Mouse (Mus musculus): ENCODE data around the gene Tnfsfm13. TPM values are rescaled to one million over a fixed set of nuclear protein-coding genes. Genes with fewer than 3 reads are reported as not detected.

Tnfsfm13 gene
- total RNA-seq, 2 experiments from 2014 or later: 1.6 to 2.2 TPM

DNA sequence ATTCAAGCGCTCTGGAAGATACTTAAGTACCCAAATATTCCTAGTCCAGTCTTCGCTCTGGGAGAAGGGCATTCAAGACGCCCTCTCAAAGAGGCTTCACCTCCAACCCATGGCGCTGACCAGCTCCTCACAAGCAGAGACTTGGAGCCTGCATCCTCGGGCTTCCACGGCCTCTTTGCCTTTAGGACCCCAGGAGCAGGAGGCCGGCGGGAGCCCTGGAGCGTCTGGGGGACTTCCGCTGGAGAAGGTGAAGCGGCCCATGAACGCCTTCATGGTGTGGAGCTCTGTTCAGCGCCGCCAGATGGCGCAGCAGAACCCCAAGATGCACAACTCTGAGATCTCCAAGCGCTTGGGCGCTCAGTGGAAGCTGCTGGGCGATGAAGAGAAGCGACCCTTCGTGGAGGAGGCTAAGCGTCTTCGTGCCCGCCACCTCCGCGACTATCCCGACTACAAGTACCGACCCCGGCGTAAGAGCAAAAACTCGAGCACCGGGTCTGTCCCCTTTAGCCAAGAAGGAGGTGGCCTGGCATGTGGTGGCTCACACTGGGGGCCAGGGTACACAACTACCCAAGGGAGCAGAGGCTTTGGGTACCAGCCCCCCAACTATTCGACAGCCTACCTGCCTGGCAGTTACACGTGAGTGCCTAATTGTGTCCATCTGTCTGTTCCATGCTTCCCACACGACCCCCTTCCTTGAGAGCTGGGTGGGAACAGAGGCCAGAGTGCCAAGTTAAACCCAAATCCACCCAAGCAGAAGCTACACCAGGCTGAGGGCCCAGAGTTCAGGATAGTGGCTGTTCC, 40.4 kb downstream of the Tnfsfm13 start, which contains the start of gene Sox15:
Sox15 (plus strand) TSS at position 51 of the 801 bp plus-strand sequence.
- peak within 1 kb of the TSS; percentile 43 for H3K27ac ChIP-seq
- DNase-seq (ENCODE audit: low spot score in 2 of 2): peak; percentile 51 to 73

DNA sequence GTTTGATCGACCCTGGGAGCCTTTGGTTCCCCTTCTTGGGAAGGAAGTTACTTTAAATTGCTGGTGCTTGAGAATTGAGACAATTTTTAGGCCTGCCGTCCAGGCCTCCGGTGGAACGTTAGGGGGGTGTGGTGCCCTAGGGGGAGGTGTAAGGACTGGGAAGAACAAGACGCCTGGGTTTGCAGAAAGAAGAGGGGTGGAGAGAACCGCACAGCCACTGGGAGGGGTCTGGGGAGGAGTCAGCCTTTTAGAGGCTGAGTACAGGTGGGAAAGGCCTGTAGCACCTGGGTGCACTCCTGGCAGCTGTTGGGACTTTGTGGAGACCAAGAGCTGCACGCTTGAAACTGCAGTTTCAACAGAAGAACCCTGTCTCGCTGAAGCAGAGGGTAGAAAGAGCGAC, 41.1 kb downstream of the Tnfsfm13 start:
- DNase-seq (ENCODE audit: low spot score in 2 of 2): no peak
- TF ChIP-seq CTCF (conservative IDR thresholded peaks at IDR 0.05): no peak
- no peak overlapping the region for H3K4me3 ChIP-seq
- H3K27ac ChIP-seq: no peak overlapping the region

More for the DNA sequence above, 40.4 kb downstream of the Tnfsfm13 start, which contains the start of gene Sox15:
- peak within 1 kb of the TSS; percentile 19; the same call in 1 of the 2 replicates for H3K4me3 ChIP-seq
- TF ChIP-seq CTCF (conservative IDR thresholded peaks at IDR 0.05): peak; percentile 97

GRCm38 (mm10) chr11:69653399-69653798, 42.5 kb downstream of the Tnfsfm13 start:
- H3K27ac ChIP-seq: no peak overlapping the region
- no peak for DNase-seq (ENCODE audit: low spot score in 2 of 2)
- no peak overlapping the region for H3K4me3 ChIP-seq
- TF ChIP-seq CTCF (conservative IDR thresholded peaks at IDR 0.05): no peak

GRCm38 (mm10) chr11:69645860-69646259, 50.0 kb downstream of the Tnfsfm13 start:
- no peak for DNase-seq (ENCODE audit: low spot score in 2 of 2)
- TF ChIP-seq CTCF (conservative IDR thresholded peaks at IDR 0.05): no peak
- no peak overlapping the region for H3K4me3 ChIP-seq
- H3K27ac ChIP-seq: no peak overlapping the region

DNA sequence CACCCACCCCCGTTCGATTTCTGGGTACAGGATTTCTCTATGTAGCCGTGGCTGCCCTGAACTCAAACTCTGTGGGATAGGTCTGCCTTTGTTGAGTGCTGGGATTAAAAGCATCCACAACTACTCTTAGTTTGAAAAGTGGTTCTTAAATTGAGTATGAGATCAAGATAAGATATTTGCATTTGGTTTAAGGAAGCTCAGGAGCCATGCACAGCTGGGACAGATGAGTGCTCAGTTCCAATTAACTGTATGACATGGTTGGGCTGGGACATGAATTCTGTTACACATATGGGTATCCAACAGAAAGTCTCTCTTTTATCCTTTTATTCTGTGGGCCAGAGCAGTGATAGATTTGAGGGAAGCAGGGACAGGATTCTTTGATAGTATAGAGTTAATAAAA, 60.4 kb downstream of the Tnfsfm13 start:
- DNase-seq (ENCODE audit: low spot score in 2 of 2): no peak
- no peak for TF ChIP-seq CTCF (conservative IDR thresholded peaks at IDR 0.05)
- no peak overlapping the region for H3K27ac ChIP-seq
- no peak overlapping the region for H3K4me3 ChIP-seq

DNA sequence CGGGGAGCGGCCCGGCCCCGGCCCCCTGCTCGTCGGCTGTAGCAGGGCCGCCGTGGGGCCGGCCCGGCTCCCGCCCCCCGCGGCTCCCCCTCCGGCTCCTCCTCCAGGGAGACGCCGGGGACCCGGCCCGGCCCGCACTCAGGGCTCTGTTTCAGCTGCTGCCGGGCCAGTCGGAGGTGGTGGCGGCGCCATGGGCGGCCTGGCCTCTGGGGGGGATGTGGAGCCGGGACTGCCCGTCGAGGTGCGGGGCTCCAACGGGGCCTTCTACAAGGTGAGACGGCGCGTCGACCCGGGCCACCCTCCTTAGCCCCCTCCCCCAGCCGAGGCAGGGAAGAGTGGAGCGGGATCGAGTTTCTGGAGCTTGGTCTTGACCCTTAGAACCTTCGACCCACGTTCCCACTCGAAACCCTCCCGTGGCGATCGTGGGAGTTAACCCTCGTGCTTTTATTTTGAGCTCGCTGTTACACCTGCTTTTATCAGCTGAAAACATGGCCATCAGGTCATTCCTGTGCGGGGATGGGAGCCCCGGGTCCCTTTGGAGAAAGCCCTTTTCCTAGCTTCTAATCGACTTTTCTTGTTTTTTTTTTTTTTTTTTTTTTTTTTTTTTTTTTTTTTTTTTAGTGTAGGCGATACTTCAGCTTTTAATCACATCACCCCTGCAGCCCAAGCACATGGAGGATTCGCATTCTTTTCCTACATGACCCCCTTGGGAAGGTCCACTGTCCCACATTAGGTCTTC, 62.6 kb downstream of the Tnfsfm13 start:
- TF ChIP-seq CTCF (conservative IDR thresholded peaks at IDR 0.05): no peak
- H3K27ac ChIP-seq: peak overlapping the region; percentile 91
- DNase-seq (ENCODE audit: low spot score in 2 of 2): peak; percentile 22 to 25
- H3K4me3 ChIP-seq: peak overlapping the region; percentile 87

Small RNAs within 50 kb of the gene (microRNA-seq; reads per million reads assigned to microRNA genes)
- gene Mir1934 (5.4 to 6.3 reads per million in 2 experiments), gene Mir467f (0 reads per million in 2 experiments)

Other genes starting within 250 kb of the Tnfsfm13 start
- 1 to 10 TPM; 4.6 to 5.2 TPM for gene Dnah2, start 147.0 kb downstream of the Tnfsfm13 start, total RNA-seq (2021)
- 100 to 1,000 TPM; 113 to 116 TPM for gene Efnb3, start 135.9 kb downstream of the Tnfsfm13 start, total RNA-seq (2021)
- gene Wrap53, start 115.8 kb downstream of the Tnfsfm13 start, total RNA-seq (2021): 10 to 100 TPM; 12.0 to 14.3 TPM
- gene Trp53, start 115.7 kb downstream of the Tnfsfm13 start, total RNA-seq (2021): 10 to 100 TPM; 28.5 to 32.3 TPM
- gene Atp1b2, start 90.2 kb downstream of the Tnfsfm13 start, total RNA-seq (2021): 100 to 1,000 TPM; 391 to 411 TPM
- not detected for gene Shbg, start 78.2 kb downstream of the Tnfsfm13 start, total RNA-seq (2021)
- 10 to 100 TPM; 15.1 to 15.6 TPM for gene Sat2, start 74.1 kb downstream of the Tnfsfm13 start, total RNA-seq (2021)
- gene Fxr2, start 63.1 kb downstream of the Tnfsfm13 start, total RNA-seq (2021): 100 to 1,000 TPM; 138 to 143 TPM
- under 1 TPM in 1 of 2 experiments, not detected in 1; 0.44 TPM for gene Sox15, start 40.8 kb downstream of the Tnfsfm13 start, total RNA-seq (2021)
- 10 to 100 TPM; 54.9 to 59.3 TPM for gene Mpdu1, start 33.5 kb downstream of the Tnfsfm13 start, total RNA-seq (2021)
- gene Cd68, start 29.9 kb downstream of the Tnfsfm13 start, total RNA-seq (2021): 10 to 100 TPM in 1 of 2 experiments, 1 to 10 TPM in 1; 9.7 to 15.4 TPM
- gene Eif4a1, start 23.7 kb downstream of the Tnfsfm13 start, total RNA-seq (2021): 100 to 1,000 TPM; 342 to 344 TPM
- 100 to 1,000 TPM; 108 to 132 TPM for gene Senp3, start 14.0 kb downstream of the Tnfsfm13 start, total RNA-seq (2021)
- 1 to 10 TPM; 2.1 to 2.5 TPM for gene Tnfsf13, start 10.3 kb downstream of the Tnfsfm13 start, total RNA-seq (2021)
- gene Tnfsf12, start 249 bp downstream of the Tnfsfm13 start, total RNA-seq (2021): 1 to 10 TPM; 8.9 to 9.6 TPM
- gene Polr2a, start 62.5 kb upstream of the Tnfsfm13 start, total RNA-seq (2021): 10 to 100 TPM; 64.6 to 65.4 TPM
- gene Slc35g3, start 65.9 kb upstream of the Tnfsfm13 start, total RNA-seq (2021): not detected
- gene Zbtb4, start 69.8 kb upstream of the Tnfsfm13 start, total RNA-seq (2021): 100 to 1,000 TPM; 122 to 133 TPM
- gene Chrnb1, start 99.8 kb upstream of the Tnfsfm13 start, total RNA-seq (2021): 1 to 10 TPM; 1.1 to 1.3 TPM
- gene Fgf11, start 105.8 kb upstream of the Tnfsfm13 start, total RNA-seq (2021): 10 to 100 TPM; 25.6 to 28.0 TPM
- gene Tmem102, start 109.5 kb upstream of the Tnfsfm13 start, total RNA-seq (2021): not detected
- not detected for gene Gm39566, start 119.2 kb upstream of the Tnfsfm13 start, total RNA-seq (2021)
- not detected for gene Spem2, start 122.4 kb upstream of the Tnfsfm13 start, total RNA-seq (2021)
- under 1 TPM; 0.34 to 0.49 TPM for gene Spem1, start 126.1 kb upstream of the Tnfsfm13 start, total RNA-seq (2021)
- 100 to 1,000 TPM; 197 to 201 TPM for gene Nlgn2, start 141.7 kb upstream of the Tnfsfm13 start, total RNA-seq (2021)
- 100 to 1,000 TPM; 113 to 114 TPM for gene Tmem256, start 142.4 kb upstream of the Tnfsfm13 start, total RNA-seq (2021)
- 10 to 100 TPM; 17.1 to 19.8 TPM for gene Plscr3, start 150.3 kb upstream of the Tnfsfm13 start, total RNA-seq (2021)
- gene Tnk1, start 162.6 kb upstream of the Tnfsfm13 start, total RNA-seq (2021): not detected
- not detected for gene Tmem95, start 181.9 kb upstream of the Tnfsfm13 start, total RNA-seq (2021)
- gene Kctd11, start 185.3 kb upstream of the Tnfsfm13 start, total RNA-seq (2021): 1 to 10 TPM; 1.3 to 1.4 TPM
- not detected for gene Acap1, start 199.4 kb upstream of the Tnfsfm13 start, total RNA-seq (2021)
- 1 to 10 TPM in 1 of 2 experiments, under 1 TPM in 1; 0.64 to 1.0 TPM for gene 2810408A11Rik, start 204.9 kb upstream of the Tnfsfm13 start, total RNA-seq (2021)
- gene Neurl4, start 205.0 kb upstream of the Tnfsfm13 start, total RNA-seq (2021): 100 to 1,000 TPM; 122 to 125 TPM
- gene Gps2, start 217.8 kb upstream of the Tnfsfm13 start, total RNA-seq (2021): 10 to 100 TPM; 35.6 to 41.5 TPM
- 100 to 1,000 TPM; 413 to 441 TPM for gene Eif5a, start 225.9 kb upstream of the Tnfsfm13 start, total RNA-seq (2021)
- 10 to 100 TPM; 12.4 to 14.5 TPM for gene Ybx2, start 239.7 kb upstream of the Tnfsfm13 start, total RNA-seq (2021)

Measured in layer of hippocampus, adult 2 months (tissue).